ENCODE assay signal across 16 mouse cellular contexts in genomic region chr13:46565913-46566312, GRCm38 (mm10).
"Had no signal": no experiment of that assay in that cellular context is flagged by ENCODE, and none has a peak within 500 bp of the region (broad histone marks: within the 10 kb centered on the region; RNA-seq: fewer than 3 reads in every experiment).

No protein-coding gene starts in this region.

- H3K27me3 ChIP-seq: neural tube, embryonic 12.5 days; neural tube, embryonic 13.5 days; neural tube, embryonic 15.5 days; stomach, embryonic 15.5 days had no signal

- H3K27ac ChIP-seq: neural tube, embryonic 12.5 days; neural tube, embryonic 13.5 days; neural tube, embryonic 15.5 days; stomach, embryonic 15.5 days; stomach, postnatal 0 days had no signal

- H3K4me3 ChIP-seq: neural tube, embryonic 12.5 days; neural tube, embryonic 13.5 days; neural tube, embryonic 15.5 days; stomach, embryonic 15.5 days had no signal

- H3K9me3 ChIP-seq: neural tube, embryonic 12.5 days; neural tube, embryonic 13.5 days; neural tube, embryonic 15.5 days; stomach, embryonic 15.5 days had no signal

- H3K4me2 ChIP-seq: neural tube, embryonic 12.5 days; neural tube, embryonic 13.5 days; neural tube, embryonic 15.5 days; stomach, embryonic 15.5 days had no signal

- H3K36me3 ChIP-seq: neural tube, embryonic 12.5 days; neural tube, embryonic 13.5 days; neural tube, embryonic 15.5 days; stomach, embryonic 15.5 days had no signal

- DNase-seq: right cerebral cortex, adult 18-20 months; right cerebral cortex, postnatal 14 days; right cerebral cortex, postnatal 25 days; right cerebral cortex, postnatal 4 days; spleen, adult 18-20 months; thymus, adult 18-20 months; thymus, adult 2 months; thymus, postnatal 14 days; thymus, postnatal 25 days; thymus, postnatal 36 days; thymus, postnatal 4 days had no signal

- H3K9ac ChIP-seq: neural tube, embryonic 12.5 days; neural tube, embryonic 13.5 days; neural tube, embryonic 15.5 days; stomach, embryonic 15.5 days had no signal
